Mouse (Mus musculus): ENCODE results near the gene Shc3. TPM values are rescaled to one million over a fixed set of nuclear protein-coding genes. Genes with fewer than 3 reads are reported as not detected.

The Shc3 gene
- total and polyA plus RNA-seq, 3 experiments: 0.80 to 2.1 (median 0.91) TPM

DNA sequence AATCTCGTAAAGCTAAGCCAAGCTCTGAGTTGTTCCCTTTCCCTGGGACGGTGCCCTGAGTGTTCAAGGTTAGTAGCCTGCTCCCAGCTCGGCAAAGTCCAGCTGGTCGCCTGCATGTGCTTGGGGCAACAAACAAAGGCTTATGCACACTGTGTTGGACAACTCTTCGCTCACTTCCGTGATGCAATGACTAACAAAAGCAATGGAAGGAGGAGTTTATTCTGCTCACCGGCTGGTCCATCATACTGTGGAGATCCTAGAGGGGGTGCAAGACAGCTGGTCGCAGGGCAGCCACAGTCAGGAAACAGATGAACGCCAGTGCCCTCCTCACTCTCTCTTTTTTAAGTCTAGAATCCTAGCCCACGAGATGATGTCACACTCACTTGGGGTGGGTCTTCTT is 46.6 kb upstream of the Shc3 start:
- no peak for TF ChIP-seq CTCF (IDR thresholded peaks at IDR 0.05)
- TF ChIP-seq EP300 (IDR thresholded peaks at IDR 0.05; ENCODE audit: insufficient read depth, low read depth, low read length): no peak
- TF ChIP-seq POLR2A (IDR thresholded peaks at IDR 0.05; ENCODE audit: insufficient read depth, low read depth, low read length): no peak
- DNase-seq: peak in 1 of 2 experiments; percentile 8
- Histone ChIP-seq H3K79me2 (replicated peaks; ENCODE audit: control insufficient read depth, insufficient read depth, low read length) (no peaks in the 10 kb centered on the region), H3K27me3 (ENCODE audit: control insufficient read depth, insufficient read depth, low read length) (no peaks in the 10 kb centered on the region), H3K27ac (no peak overlapping the region), H3K9ac (ENCODE audit: low read depth, low read length) (no peak overlapping the region), H3K36me3 (ENCODE audit: control insufficient read depth, insufficient read depth, low read length) (no peaks in the 10 kb centered on the region), H3K4me1 (ENCODE audit: control insufficient read depth, insufficient read depth, low read length) (no peaks in the 10 kb centered on the region; the same call in 1 of the 2 replicates), H3K4me3 (no peak overlapping the region)
- WGBS: 51% methylated on average over 10 of the region's 10 CpGs
- intact Hi-C loops (cut with DNase I): loop anchor here (2.0 to 10.0 kb wide), 4 partner anchors 54 to 667 kb away; no protein-coding TSS in a partner anchor

- no peak for DNase-seq
- no peaks in the 10 kb centered on the region for H3K79me2 ChIP-seq (replicated peaks; ENCODE audit: control insufficient read depth, insufficient read depth, low read length)
- no peaks in the 10 kb centered on the region; the same call in 1 of the 2 replicates for H3K4me1 ChIP-seq (ENCODE audit: control insufficient read depth, insufficient read depth, low read length)
- no peak overlapping the region for H3K4me3 ChIP-seq
- H3K36me3 ChIP-seq (ENCODE audit: control insufficient read depth, insufficient read depth, low read length): no peaks in the 10 kb centered on the region
- no peaks in the 10 kb centered on the region for H3K27me3 ChIP-seq (ENCODE audit: control insufficient read depth, insufficient read depth, low read length)
- 59% methylated on average over 5 of the region's 5 CpGs for WGBS
- no peak overlapping the region for H3K27ac ChIP-seq
- no peak for TF ChIP-seq POLR2A (IDR thresholded peaks at IDR 0.05; ENCODE audit: insufficient read depth, low read depth, low read length)
- no peak for TF ChIP-seq EP300 (IDR thresholded peaks at IDR 0.05; ENCODE audit: insufficient read depth, low read depth, low read length)
- no peak for TF ChIP-seq CTCF (IDR thresholded peaks at IDR 0.05)
- intact Hi-C loops (cut with DNase I): loop anchor here (10.0 kb wide), 1 partner anchor 187 kb away; no protein-coding TSS in a partner anchor
- H3K9ac ChIP-seq (ENCODE audit: low read depth, low read length): no peak overlapping the region
Measured at GRCm38 (mm10) chr13:51611500-51611899, 42.3 kb upstream of the Shc3 start.

DNA sequence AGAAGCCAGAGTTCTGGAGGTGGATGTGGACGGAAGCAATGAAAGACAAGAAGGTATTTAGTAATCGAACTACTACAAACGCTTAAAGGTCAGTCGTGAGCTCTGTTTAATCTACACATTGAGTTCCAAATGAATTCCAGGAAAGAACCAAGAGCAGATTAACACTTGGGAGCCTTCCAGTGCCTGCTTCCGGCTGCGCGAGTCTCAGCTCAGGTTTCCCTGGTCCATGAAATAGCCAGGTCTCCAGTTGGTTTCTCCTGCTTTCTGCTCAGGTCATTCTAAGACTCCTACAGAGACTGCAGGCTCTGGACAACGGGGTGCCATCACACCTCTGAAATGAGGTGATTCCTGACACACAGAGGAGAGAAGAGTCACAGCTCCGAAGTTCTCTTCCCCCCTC is 41.8 kb upstream of the Shc3 start:
- Histone ChIP-seq H3K9ac (ENCODE audit: low read depth, low read length) (no peak overlapping the region), H3K27me3 (ENCODE audit: control insufficient read depth, insufficient read depth, low read length) (no peaks in the 10 kb centered on the region), H3K79me2 (replicated peaks; ENCODE audit: control insufficient read depth, insufficient read depth, low read length) (no peaks in the 10 kb centered on the region), H3K36me3 (ENCODE audit: control insufficient read depth, insufficient read depth, low read length) (no peaks in the 10 kb centered on the region), H3K4me3 (no peak overlapping the region), H3K4me1 (ENCODE audit: control insufficient read depth, insufficient read depth, low read length) (no peaks in the 10 kb centered on the region; the same call in 1 of the 2 replicates), H3K27ac (no peak overlapping the region)
- TF ChIP-seq CTCF (IDR thresholded peaks at IDR 0.05): no peak
- intact Hi-C loops (cut with DNase I): loop anchor here (10.0 kb wide), 1 partner anchor 186 kb away; no protein-coding TSS in a partner anchor
- 9% methylated on average over 9 of the region's 9 CpGs for WGBS
- peak in 1 of 2 experiments; percentile 9 for DNase-seq

DNA sequence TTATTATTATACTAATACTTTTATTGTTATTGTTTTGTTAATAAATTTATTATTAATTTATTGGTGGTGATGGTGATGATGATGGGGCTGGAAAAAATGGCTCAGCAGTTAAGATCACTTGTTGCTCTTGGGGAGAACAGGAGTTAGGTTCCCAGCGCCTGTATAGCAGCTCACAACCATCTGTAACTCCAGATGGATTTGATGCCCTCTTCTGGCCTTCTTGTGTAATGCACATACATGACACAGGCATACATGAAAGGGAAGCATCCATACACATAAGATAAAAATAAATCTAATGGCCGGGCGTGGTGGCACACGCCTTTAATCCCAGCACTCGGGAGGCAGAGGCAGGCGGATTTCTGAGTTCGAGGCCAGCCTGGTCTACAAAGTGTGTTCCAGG is 40.0 kb upstream of the Shc3 start:
- 93% methylated on average over 7 of the region's 7 CpGs for WGBS
- H3K27ac ChIP-seq: no peak overlapping the region
- no peaks in the 10 kb centered on the region for H3K27me3 ChIP-seq (ENCODE audit: control insufficient read depth, insufficient read depth, low read length)
- no peak overlapping the region for H3K4me3 ChIP-seq
- no peak overlapping the region for H3K9ac ChIP-seq (ENCODE audit: low read depth, low read length)
- DNase-seq: no peak
- no peaks in the 10 kb centered on the region for H3K4me1 ChIP-seq (ENCODE audit: control insufficient read depth, insufficient read depth, low read length)
- TF ChIP-seq CTCF (IDR thresholded peaks at IDR 0.05): peak; percentile 24
- TF ChIP-seq POLR2A (IDR thresholded peaks at IDR 0.05; ENCODE audit: insufficient read depth, low read depth, low read length): no peak
- no peaks in the 10 kb centered on the region for H3K79me2 ChIP-seq (replicated peaks; ENCODE audit: control insufficient read depth, insufficient read depth, low read length)
- H3K36me3 ChIP-seq (ENCODE audit: control insufficient read depth, insufficient read depth, low read length): no peaks in the 10 kb centered on the region
- intact Hi-C loops (cut with DNase I): no loop called here

- no peak for TF ChIP-seq EP300 (IDR thresholded peaks at IDR 0.05; ENCODE audit: insufficient read depth, low read depth, low read length)
- TF ChIP-seq POLR2A (IDR thresholded peaks at IDR 0.05; ENCODE audit: insufficient read depth, low read depth, low read length): no peak
- TF ChIP-seq CTCF (IDR thresholded peaks at IDR 0.05): no peak
- WGBS: 55% methylated on average over 4 of the region's 4 CpGs
- intact Hi-C loops (cut with DNase I): no loop called here
Measured at GRCm38 (mm10) chr13:51603894-51604244, 34.6 kb upstream of the Shc3 start.

GRCm38 (mm10) chr13:51603221-51603893 is 34.1 kb upstream of the Shc3 start:
- peak in 1 of 2 experiments; percentile 8 for DNase-seq
- Histone ChIP-seq H3K27ac (no peak overlapping the region), H3K27me3 (ENCODE audit: control insufficient read depth, insufficient read depth, low read length) (no peaks in the 10 kb centered on the region), H3K4me1 (ENCODE audit: control insufficient read depth, insufficient read depth, low read length) (no peaks in the 10 kb centered on the region), H3K4me3 (no peak overlapping the region), H3K9ac (ENCODE audit: low read depth, low read length) (no peak overlapping the region), H3K79me2 (replicated peaks; ENCODE audit: control insufficient read depth, insufficient read depth, low read length) (no peaks in the 10 kb centered on the region), H3K36me3 (ENCODE audit: control insufficient read depth, insufficient read depth, low read length) (no peaks in the 10 kb centered on the region)
- TF ChIP-seq POLR2A (IDR thresholded peaks at IDR 0.05; ENCODE audit: insufficient read depth, low read depth, low read length) (no peak), EP300 (IDR thresholded peaks at IDR 0.05; ENCODE audit: insufficient read depth, low read depth, low read length) (no peak), CTCF (IDR thresholded peaks at IDR 0.05) (no peak)
- intact Hi-C loops (cut with DNase I): no loop called here
- WGBS: 31% methylated on average over 16 of the region's 16 CpGs

More at GRCm38 (mm10) chr13:51603894-51604244, 34.6 kb upstream of the Shc3 start:
- Histone ChIP-seq H3K9ac (ENCODE audit: low read depth, low read length) (no peak overlapping the region), H3K27ac (no peak overlapping the region), H3K36me3 (ENCODE audit: control insufficient read depth, insufficient read depth, low read length) (no peaks in the 10 kb centered on the region), H3K27me3 (ENCODE audit: control insufficient read depth, insufficient read depth, low read length) (no peaks in the 10 kb centered on the region), H3K4me1 (ENCODE audit: control insufficient read depth, insufficient read depth, low read length) (no peaks in the 10 kb centered on the region), H3K4me3 (no peak overlapping the region), H3K79me2 (replicated peaks; ENCODE audit: control insufficient read depth, insufficient read depth, low read length) (no peaks in the 10 kb centered on the region)
- no peak for DNase-seq
